Mouse (Mus musculus) gastrocnemius, postnatal 4 days (tissue): ENCODE measurements around the gene Cisd1. TPM values are rescaled to one million over a fixed set of nuclear protein-coding genes. Genes with fewer than 3 reads are reported as not detected.

Experiments
- DNase-seq, 2 experiments: peaks; one replicate each; pipeline ENCODE4 v3.0.0; 2021 to 2022; ENCODE audit warnings: low spot score in 2 of 2, mixed read lengths in 2 of 2
- total RNA-seq, 2 experiments: library from RNA; stranded (reverse); gene quantifications; 2 replicates each; pipeline ENCODE4 v1.2.3; 2021

Gene Cisd1
- total RNA-seq, 2 experiments from 2014 or later, result 47.2 to 50.0 TPM

GRCm38 (mm10) chr10:71349290-71349689 lies 4.5 kb upstream of the Cisd1 start:
- DNase-seq, result no peak

GRCm38 (mm10) chr10:71348637-71349280 lies 4.0 kb upstream of the Cisd1 start:
- DNase-seq, result no peak

GRCm38 (mm10) chr10:71347964-71348636 lies 3.3 kb upstream of the Cisd1 start:
- DNase-seq, result peak; percentile 36 to 59

- DNase-seq, result peak; percentile 99
Measured at GRCm38 (mm10) chr10:71347509-71347949, 2.8 kb upstream of the Cisd1 start, which contains the start of gene Ipmk. TSS of gene Ipmk (plus strand) at chr10:71347763.

- DNase-seq, result peak in 1 of 2 experiments; percentile 36
Measured at GRCm38 (mm10) chr10:71346722-71347508, 2.2 kb upstream of the Cisd1 start.

- DNase-seq, result no peak
Measured at GRCm38 (mm10) chr10:71346106-71346505, 1.4 kb upstream of the Cisd1 start.

GRCm38 (mm10) chr10:71343567-71344265 lies 1.0 kb downstream of the Cisd1 start:
- DNase-seq, result no peak

GRCm38 (mm10) chr10:71343130-71343529 lies 1.6 kb downstream of the Cisd1 start:
- no peak for DNase-seq

- no peak for DNase-seq
Measured at GRCm38 (mm10) chr10:71342030-71342805, 2.5 kb downstream of the Cisd1 start.

GRCm38 (mm10) chr10:71341290-71341689 lies 3.5 kb downstream of the Cisd1 start:
- no peak for DNase-seq

- DNase-seq, result no peak
Measured at GRCm38 (mm10) chr10:71340195-71340594, 4.6 kb downstream of the Cisd1 start.

GRCm38 (mm10) chr10:71339463-71339862 lies 5.3 kb downstream of the Cisd1 start:
- DNase-seq, result no peak

- no peak for DNase-seq
Measured at GRCm38 (mm10) chr10:71338156-71338905, 6.4 kb downstream of the Cisd1 start.

GRCm38 (mm10) chr10:71337733-71338132 lies 7.0 kb downstream of the Cisd1 start:
- no peak for DNase-seq

- DNase-seq, result no peak
Measured at GRCm38 (mm10) chr10:71332859-71333258, 11.9 kb downstream of the Cisd1 start.

- no peak for DNase-seq
Measured at GRCm38 (mm10) chr10:71332376-71332775, 12.4 kb downstream of the Cisd1 start.

- no peak for DNase-seq
Measured at GRCm38 (mm10) chr10:71331908-71332307, 12.8 kb downstream of the Cisd1 start.

- DNase-seq, result no peak
Measured at GRCm38 (mm10) chr10:71330070-71330469, 14.7 kb downstream of the Cisd1 start.

GRCm38 (mm10) chr10:71329295-71329694 lies 15.5 kb downstream of the Cisd1 start:
- no peak for DNase-seq

GRCm38 (mm10) chr10:71328870-71329269 lies 15.9 kb downstream of the Cisd1 start:
- no peak for DNase-seq
